Mouse (Mus musculus) forebrain, embryonic 14.5 days (tissue): ENCODE results near the gene Zfp882. TPM values are rescaled to one million over a fixed set of nuclear protein-coding genes. Genes with fewer than 3 reads are reported as not detected.
A peak's percentile ranks its signal among the peaks of the same experiment; 100 is the strongest.
"Not testable (repeated sequence)": the region's sequence is repeated elsewhere in the genome, so short reads cannot be mapped to it uniquely, and the experiment has no call there.

Experiments
- ATAC-seq: fragments of 200-750 bp; cut with Nextera tagmentation; 2 replicates; pipeline ENCODE4 v1.8.0; 2017; ENCODE audit warnings: mild to moderate bottlenecking, moderate library complexity
- DNase-seq: peaks from one replicate; pipeline ENCODE4 v3.0.0-alpha.2; 2015; ENCODE audit warnings: low spot score
- H3K27ac ChIP-seq: fragments of 300-500 bp; sonication (generic); 2 replicates; pipeline ENCODE4 v1.5.1; 2014; ENCODE audit warnings: low read depth, mild to moderate bottlenecking, control low read depth, low read length, moderate library complexity
- H3K27me3 ChIP-seq: fragments of 300-500 bp; sonication (generic); replicated peaks from 2 replicates; pipeline ENCODE4 v1.6.1; 2014; ENCODE audit warnings: low read length, control low read depth, mixed read lengths; ENCODE audit not compliant: control insufficient read depth, insufficient read depth
- H3K36me3 ChIP-seq: fragments of 300-500 bp; sonication (generic); 2 replicates; pipeline ENCODE4 v1.6.1; 2014; ENCODE audit warnings: low read length, control low read depth; ENCODE audit not compliant: control insufficient read depth, insufficient read depth
- H3K4me1 ChIP-seq: fragments of 300-500 bp; sonication (generic); 2 replicates; pipeline ENCODE4 v1.6.1; 2014; ENCODE audit warnings: antibody characterized with exemption, low read length, control low read depth; ENCODE audit not compliant: control insufficient read depth, insufficient read depth
- H3K4me2 ChIP-seq: fragments of 300-500 bp; sonication (generic); 2 replicates; pipeline ENCODE4 v1.6.1; 2014; ENCODE audit warnings: mild to moderate bottlenecking, control low read depth, low read length
- H3K4me3 ChIP-seq: fragments of 300-500 bp; sonication (generic); 2 replicates; pipeline ENCODE4 v1.5.1; 2014; ENCODE audit warnings: low read depth, low read length, control low read depth
- H3K9ac ChIP-seq: fragments of 300-500 bp; sonication (generic); 2 replicates; pipeline ENCODE4 v1.6.1; 2014; ENCODE audit warnings: mild to moderate bottlenecking, low read length, control low read depth, moderate library complexity
- H3K9me3 ChIP-seq: fragments of 300-500 bp; sonication (generic); replicated peaks from 2 replicates; pipeline ENCODE4 v1.6.1; 2016; ENCODE audit warnings: low read length, control low read depth, mixed read lengths; ENCODE audit not compliant: control insufficient read depth
- WGBS: fragments of 180-500 bp; shearing (Covaris S2); extraction: QIAGEN DNeasy Blood & Tissue Kit; methylation state at CpG from one replicate; pipeline ENCODE4 v1.1.7; 2014; 5-methylcytosine and 5-hydroxymethylcytosine counted together
- polyA plus RNA-seq: library from polyadenylated mRNA; unstranded; fragments of >200 nt; fragmentation: Nextera tagmentation; extraction: Ambion mirVana; gene quantifications from 2 replicates; pipeline ENCODE4 v1.2.1, GENCODE M21; 2014

Gene Zfp882
- polyA plus RNA-seq, result 15.4 and 19.7 TPM in 2 replicates

DNA sequence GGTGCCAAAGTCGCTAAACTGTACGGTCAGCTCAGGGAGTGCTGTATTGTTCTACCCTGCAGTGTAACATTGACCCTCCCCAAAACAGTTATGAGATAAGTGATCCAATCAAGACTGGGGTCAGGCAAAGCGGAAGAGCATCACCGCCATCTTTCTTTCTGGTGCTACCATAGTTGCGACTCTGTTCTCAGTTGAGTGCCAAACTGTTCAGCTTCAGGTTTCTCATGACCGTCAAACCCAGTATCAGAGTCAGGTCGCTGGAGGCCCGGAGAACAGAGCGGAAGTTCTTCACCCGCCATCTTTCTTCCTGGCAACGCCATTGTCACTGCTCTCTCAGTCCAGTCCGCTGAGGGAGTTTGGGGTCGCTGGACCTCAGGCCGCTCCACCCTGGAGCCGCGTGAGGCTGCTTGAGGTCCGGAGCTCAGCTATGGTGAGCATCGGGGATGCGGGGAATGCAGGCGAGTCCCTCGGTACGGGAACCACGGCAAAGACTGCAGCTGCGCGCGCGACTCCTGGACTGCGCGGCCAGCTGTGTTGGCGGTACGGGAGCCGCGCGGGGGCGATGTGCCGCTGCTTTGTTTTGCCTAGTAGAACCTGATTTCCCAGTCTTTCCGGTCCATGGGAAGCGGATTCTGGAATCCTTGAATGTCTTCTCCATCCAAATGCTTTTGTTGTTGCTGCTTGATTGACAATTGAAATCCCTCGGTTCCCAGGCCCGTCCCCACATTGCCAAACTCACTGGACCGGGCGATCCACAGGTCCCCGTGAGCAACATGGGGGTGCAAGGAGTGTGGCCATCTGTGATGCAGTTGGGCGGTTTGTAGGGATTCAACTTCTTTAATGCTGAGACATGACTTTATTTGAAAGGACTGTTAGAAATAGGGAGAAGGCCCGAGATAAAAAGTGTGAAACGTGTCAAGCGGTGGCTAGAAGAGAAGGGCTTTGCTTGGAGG lies at the start of gene Zfp882, which contains the start of gene Zfp617:
Gene Zfp882, plus strand, starts transcription at position 300 of the 953 bp plus-strand sequence.
Gene Zfp617, plus strand, starts transcription at position 327 of the 953 bp plus-strand sequence.
- WGBS, result 5% methylated on average over 47 of the region's 47 CpGs

DNA sequence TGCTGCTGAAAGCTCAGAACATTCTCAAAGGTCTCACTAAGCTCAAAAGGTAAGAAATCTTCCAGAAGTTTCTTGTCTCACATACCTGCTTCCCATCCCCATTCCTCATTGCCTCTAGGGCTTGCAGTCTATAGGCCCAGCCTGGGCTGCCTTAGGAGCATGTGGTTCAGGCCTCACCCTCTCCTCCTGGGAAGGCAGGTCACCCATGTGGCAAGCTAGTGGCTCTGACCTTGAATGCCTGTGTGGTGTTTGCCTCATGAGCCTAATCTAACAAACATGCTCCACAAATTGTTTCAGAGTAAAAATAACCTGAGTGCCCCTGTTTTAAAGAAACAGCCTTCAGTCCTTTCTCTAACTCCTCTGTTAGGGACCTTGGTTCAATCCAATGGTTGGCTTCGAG lies 46.9 kb upstream of the Zfp882 start:
- ATAC-seq, H3K27me3 ChIP-seq, H3K36me3 ChIP-seq, H3K27ac ChIP-seq, H3K9ac ChIP-seq, H3K4me3 ChIP-seq, H3K4me2 ChIP-seq, H3K9me3 ChIP-seq, DNase-seq, H3K4me1 ChIP-seq: not testable (repeated sequence)
- WGBS, result 79% methylated on average over 1 of the region's 1 CpGs

More for the DNA sequence above, at the start of gene Zfp882, which contains the start of gene Zfp617:
- Histone ChIP-seq H3K9me3 (no peaks in the 10 kb centered on the region), H3K4me2 (peak within 1 kb of the TSS; percentile 53), H3K36me3 (peaks cover 3% of the 10 kb centered on the region; the same call in 1 of the 2 replicates), H3K27me3 (no peaks in the 10 kb centered on the region), H3K4me1 (no peaks in the 10 kb centered on the region), H3K4me3 (peak within 1 kb of the TSS; percentile 75), H3K27ac (peak within 1 kb of the TSS; percentile 98), H3K9ac (peak within 1 kb of the TSS; percentile 95)
- DNase-seq (peak; percentile 93), ATAC-seq (peak; percentile 95)

DNA sequence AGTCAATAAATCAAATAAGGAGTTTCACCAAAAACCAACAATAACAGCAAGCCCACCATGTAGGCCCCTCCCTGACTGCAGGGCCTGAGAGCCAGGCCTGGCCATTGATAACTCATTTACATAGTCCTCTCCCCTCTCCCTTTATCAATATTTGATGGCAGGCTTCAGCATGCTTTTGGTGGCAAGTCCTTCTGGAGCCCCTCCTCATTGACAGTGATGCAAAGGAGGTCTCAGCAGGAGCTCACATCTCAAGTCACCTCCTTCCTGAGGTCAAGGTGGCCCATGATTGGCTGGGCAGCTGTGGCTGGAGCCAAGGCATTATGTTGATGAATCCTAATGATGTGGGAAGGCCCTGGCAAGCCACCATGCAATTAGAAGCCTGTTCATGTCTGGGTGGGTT lies 46.4 kb upstream of the Zfp882 start:
- H3K27ac ChIP-seq, H3K4me1 ChIP-seq, H3K36me3 ChIP-seq, H3K9me3 ChIP-seq, H3K9ac ChIP-seq, H3K27me3 ChIP-seq, DNase-seq, H3K4me3 ChIP-seq, H3K4me2 ChIP-seq, ATAC-seq: not testable (repeated sequence)

DNA sequence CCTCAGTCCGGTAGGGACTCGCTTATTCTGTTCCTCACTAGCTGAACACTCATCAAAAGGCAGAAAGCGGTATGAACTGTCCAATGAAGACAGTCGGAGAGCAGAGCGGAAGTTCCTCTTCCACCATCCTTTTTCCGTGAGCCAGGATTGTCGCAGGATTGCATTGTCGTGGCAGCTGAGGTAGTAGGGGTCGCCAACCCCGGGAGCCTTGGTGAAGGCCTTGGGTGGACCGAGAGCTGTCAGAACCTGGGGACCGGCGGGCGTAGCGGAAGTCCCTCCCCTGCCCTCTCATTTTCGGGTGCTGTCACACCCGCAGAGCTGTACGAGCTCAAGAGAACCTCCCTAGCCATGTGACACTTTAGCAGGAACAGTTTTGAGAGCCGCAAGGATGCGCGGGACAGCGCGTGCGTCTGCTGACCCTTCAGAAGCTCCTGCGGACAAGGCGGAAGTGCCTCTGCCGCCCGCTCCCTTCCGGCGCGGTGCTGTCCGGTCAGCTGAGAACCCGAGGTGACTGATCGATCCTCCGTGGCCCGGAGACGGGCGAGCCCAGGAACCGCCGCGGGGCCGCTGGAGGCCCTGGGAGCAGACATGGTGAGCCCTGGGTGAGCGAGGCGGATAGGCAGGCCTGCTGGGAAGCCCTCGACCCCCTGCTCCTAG lies 26.7 kb upstream of the Zfp882 start, which contains the start of gene Zfp709:
Gene Zfp709, plus strand, starts transcription at position 402 of the 657 bp plus-strand sequence.
- 3% methylated on average over 44 of the region's 45 CpGs for WGBS
- no peaks in the 10 kb centered on the region for H3K27me3 ChIP-seq

DNA sequence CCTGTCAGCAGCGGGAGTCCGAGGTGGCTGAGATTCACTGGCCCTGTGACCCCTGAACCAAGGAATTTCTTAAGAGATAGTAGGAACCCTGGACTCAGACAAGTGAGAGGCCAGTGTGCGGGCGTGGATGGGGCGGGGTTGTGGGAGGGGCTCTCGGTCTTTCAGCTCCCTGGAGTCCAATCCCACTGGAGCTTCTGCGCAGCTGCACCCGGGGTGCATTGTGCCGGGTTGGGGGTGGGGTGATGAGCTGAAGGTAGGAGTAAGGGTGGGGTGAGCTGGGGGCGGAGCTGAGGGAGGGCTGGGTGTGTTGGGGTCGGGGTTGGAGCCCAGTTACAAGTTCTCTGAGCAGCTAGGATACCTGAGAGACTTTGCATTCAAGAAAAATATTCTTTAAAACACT lies 7.7 kb upstream of the Zfp882 start:
- H3K27ac ChIP-seq, H3K27me3 ChIP-seq, DNase-seq, H3K9ac ChIP-seq, ATAC-seq, H3K36me3 ChIP-seq, H3K4me3 ChIP-seq, H3K4me1 ChIP-seq, H3K4me2 ChIP-seq, H3K9me3 ChIP-seq: not testable (repeated sequence)
- WGBS, result 45% methylated on average over 11 of the region's 11 CpGs

More for the DNA sequence above, 26.7 kb upstream of the Zfp882 start, which contains the start of gene Zfp709:
- peak within 1 kb of the TSS; percentile 70; the same call in 1 of the 2 replicates for H3K27ac ChIP-seq
- H3K4me3 ChIP-seq, result peak within 1 kb of the TSS; percentile 69
- H3K4me2 ChIP-seq, result peak within 1 kb of the TSS; percentile 83
- H3K36me3 ChIP-seq, result peaks cover 3% of the 10 kb centered on the region; the same call in 1 of the 2 replicates
- ATAC-seq (peak; percentile 94), DNase-seq (peak; percentile 71)
- H3K9me3 ChIP-seq, result peaks cover 19% of the 10 kb centered on the region
- peak within 1 kb of the TSS; percentile 89 for H3K9ac ChIP-seq
- no peaks in the 10 kb centered on the region; the same call in 1 of the 2 replicates for H3K4me1 ChIP-seq

DNA sequence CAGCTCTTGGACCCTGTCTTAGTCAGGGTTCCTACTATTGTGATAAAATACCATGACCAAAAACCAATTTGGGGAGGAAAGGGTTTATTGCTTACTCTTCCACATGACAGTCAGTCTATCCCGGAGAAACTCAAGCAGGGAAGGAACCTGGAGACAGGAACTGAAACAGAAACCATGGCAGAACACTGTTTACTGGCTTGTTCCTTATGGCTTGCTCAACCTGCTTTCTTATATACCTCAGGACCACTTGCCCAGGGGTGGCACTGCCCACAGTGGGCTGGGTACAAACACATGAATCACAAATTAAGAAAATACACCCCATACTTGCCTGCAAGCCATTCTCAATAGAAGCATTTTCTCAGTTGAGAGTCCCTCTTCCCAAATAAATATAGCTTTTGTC lies 5.3 kb upstream of the Zfp882 start:
- H3K36me3 ChIP-seq, H3K9ac ChIP-seq, H3K4me2 ChIP-seq, DNase-seq, H3K27ac ChIP-seq, ATAC-seq, H3K4me3 ChIP-seq, H3K4me1 ChIP-seq, H3K27me3 ChIP-seq, H3K9me3 ChIP-seq: not testable (repeated sequence)
- WGBS, result 75% methylated on average over 1 of the region's 1 CpGs

DNA sequence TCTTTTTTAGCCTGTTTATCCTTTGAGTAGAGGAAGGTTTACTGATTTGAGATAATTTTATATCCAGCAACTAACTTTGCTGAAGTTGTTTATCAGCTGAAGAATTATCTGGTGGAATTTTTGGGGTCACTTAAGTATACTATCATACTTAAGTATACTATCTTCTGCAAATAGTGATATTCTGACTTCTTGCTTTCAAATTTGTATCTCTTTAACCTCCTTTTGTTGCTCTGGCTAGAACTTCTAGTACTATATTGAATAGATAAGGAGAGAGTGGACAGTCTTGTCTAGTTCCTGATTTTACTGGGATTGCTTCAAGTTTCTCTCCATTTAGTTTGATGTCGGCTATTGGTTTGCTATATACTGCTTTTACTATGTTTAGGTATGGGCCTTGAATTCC lies 1.6 kb upstream of the Zfp882 start:
- 91% methylated on average over 1 of the region's 1 CpGs for WGBS
- H3K36me3 ChIP-seq, result no peaks in the 10 kb centered on the region
- DNase-seq (no peak), ATAC-seq (no peak)
- no peaks in the 10 kb centered on the region for H3K27me3 ChIP-seq
- H3K9ac ChIP-seq, result no peak overlapping the region
- H3K9me3 ChIP-seq, result no peaks in the 10 kb centered on the region
- no peak overlapping the region for H3K27ac ChIP-seq
- no peaks in the 10 kb centered on the region for H3K4me1 ChIP-seq
- no peak overlapping the region for H3K4me2 ChIP-seq
- no peak overlapping the region for H3K4me3 ChIP-seq

DNA sequence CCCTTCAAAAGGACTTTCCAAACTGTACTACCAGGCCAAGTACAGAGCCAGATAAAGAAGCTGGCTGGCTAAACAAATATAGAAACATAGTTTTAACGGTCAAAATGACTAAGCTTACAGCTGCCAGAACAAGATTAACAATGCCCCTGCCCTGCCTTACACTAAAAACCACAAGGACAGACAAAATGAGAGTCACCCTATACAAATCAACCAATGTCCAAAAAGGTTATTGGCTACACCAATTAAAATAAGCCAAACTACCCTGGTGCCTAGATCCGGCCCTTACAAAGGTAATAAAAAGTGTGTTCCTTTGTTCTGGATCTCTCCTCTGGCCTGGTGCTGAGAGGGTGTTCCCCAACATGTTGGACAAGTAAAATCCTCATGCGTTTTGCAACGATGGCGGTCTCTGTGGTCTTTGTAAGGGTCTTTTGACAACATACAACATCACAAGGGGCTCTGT lies 580 bp upstream of the Zfp882 start:
- DNase-seq (no peak), ATAC-seq (no peak)
- 97% methylated on average over 5 of the region's 5 CpGs for whole genome bisulfite sequencing
- H3K36me3 ChIP-seq, result no peaks in the 10 kb centered on the region
- no peaks in the 10 kb centered on the region for H3K9me3 ChIP-seq
- peak overlapping the region; percentile 98 for H3K27ac ChIP-seq
- no peaks in the 10 kb centered on the region for H3K4me1 ChIP-seq
- peak overlapping the region; percentile 53 for H3K4me2 ChIP-seq
- peak overlapping the region; percentile 75 for H3K4me3 ChIP-seq
- H3K9ac ChIP-seq, result no peak overlapping the region
- H3K27me3 ChIP-seq, result no peaks in the 10 kb centered on the region
